Mouse (Mus musculus): ENCODE data around the gene Lrmda. TPM values are rescaled to one million over a fixed set of nuclear protein-coding genes. Genes with fewer than 3 reads are reported as not detected.

Lrmda gene
- polyA plus RNA-seq, 1 experiment from 2014 or later, result 0.23 TPM

DNA sequence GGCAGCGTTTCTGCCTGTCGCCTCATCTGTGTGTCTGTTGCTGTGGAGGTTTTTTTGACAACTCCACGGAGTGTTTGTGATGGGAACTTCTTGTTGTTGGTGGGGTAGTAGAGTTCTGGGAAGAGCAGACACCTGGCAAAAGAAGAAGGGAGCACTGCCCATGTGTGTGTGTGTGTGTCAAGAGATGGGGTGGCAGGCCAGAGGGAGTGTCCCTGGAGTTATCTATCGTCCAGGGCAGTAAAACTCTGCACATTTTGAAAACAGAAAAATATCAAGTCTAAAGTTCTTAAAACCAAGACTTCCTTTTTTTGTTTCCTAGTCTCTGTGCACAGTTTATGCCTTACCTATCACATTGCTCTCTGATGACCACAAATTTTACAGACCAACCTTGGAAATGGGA is 165.9 kb downstream of the Lrmda start:
- H3K36me3 ChIP-seq, result no peaks in the 10 kb centered on the region
- WGBS (ENCODE audit: insufficient replicate concordance), result 39% methylated on average over 4 of the region's 4 CpGs
- H3K4me1 ChIP-seq, result 0 out of 2 replicates have a peak, but pooled peaks cover 6% of the 10 kb centered on the region
- no peak overlapping the region for H3K4me3 ChIP-seq
- H3K27me3 ChIP-seq (replicated peaks), result no peaks in the 10 kb centered on the region
- H3K4me2 ChIP-seq, result no peak overlapping the region
- H3K27ac ChIP-seq, result no peak overlapping the region
- ATAC-seq, result no peak
- no peak overlapping the region for H3K9ac ChIP-seq
- no peaks in the 10 kb centered on the region for H3K9me3 ChIP-seq (replicated peaks)

GRCm38 (mm10) chr14:22190111-22190510 is 170.6 kb downstream of the Lrmda start:
- 61% methylated on average over 6 of the region's 6 CpGs for WGBS (ENCODE audit: insufficient replicate concordance)
- H3K9ac ChIP-seq, result no peak overlapping the region
- H3K27ac ChIP-seq, result no peak overlapping the region
- H3K4me1 ChIP-seq, result no peaks in the 10 kb centered on the region
- H3K9me3 ChIP-seq (replicated peaks), result no peaks in the 10 kb centered on the region
- H3K27me3 ChIP-seq (replicated peaks), result 0 out of 2 replicates have a peak, but pooled peaks cover 5% of the 10 kb centered on the region
- ATAC-seq, result no peak
- no peaks in the 10 kb centered on the region for H3K36me3 ChIP-seq
- H3K4me3 ChIP-seq, result no peak overlapping the region
- H3K4me2 ChIP-seq, result no peak overlapping the region

GRCm38 (mm10) chr14:22192185-22192584 is 172.7 kb downstream of the Lrmda start:
- no peaks in the 10 kb centered on the region for H3K4me1 ChIP-seq
- no peaks in the 10 kb centered on the region for H3K36me3 ChIP-seq
- H3K9ac ChIP-seq, result no peak overlapping the region
- H3K9me3 ChIP-seq (replicated peaks), result no peaks in the 10 kb centered on the region
- 0 out of 2 replicates have a peak, but pooled peaks cover 8% of the 10 kb centered on the region for H3K27me3 ChIP-seq (replicated peaks)
- 85% methylated on average over 9 of the region's 9 CpGs for WGBS (ENCODE audit: insufficient replicate concordance)
- no peak overlapping the region for H3K4me3 ChIP-seq
- H3K27ac ChIP-seq, result no peak overlapping the region
- ATAC-seq, result no peak
- H3K4me2 ChIP-seq, result no peak overlapping the region

GRCm38 (mm10) chr14:22198021-22198420 is 178.5 kb downstream of the Lrmda start:
- Histone ChIP-seq H3K27me3 (replicated peaks) (0 out of 2 replicates have a peak, but pooled peaks cover 8% of the 10 kb centered on the region), H3K36me3 (no peaks in the 10 kb centered on the region), H3K9ac (no peak overlapping the region), H3K4me3 (no peak overlapping the region), H3K27ac (no peak overlapping the region), H3K4me1 (no peaks in the 10 kb centered on the region), H3K4me2 (no peak overlapping the region), H3K9me3 (replicated peaks) (no peaks in the 10 kb centered on the region)
- no peak for ATAC-seq
- 65% methylated on average over 11 of the region's 11 CpGs for WGBS (ENCODE audit: insufficient replicate concordance)

GRCm38 (mm10) chr14:22198641-22199425 is 179.3 kb downstream of the Lrmda start:
- no peak overlapping the region for H3K27ac ChIP-seq
- ATAC-seq, result no peak
- no peak overlapping the region for H3K4me3 ChIP-seq
- WGBS (ENCODE audit: insufficient replicate concordance), result 70% methylated on average over 12 of the region's 12 CpGs
- no peaks in the 10 kb centered on the region for H3K4me1 ChIP-seq
- no peaks in the 10 kb centered on the region for H3K36me3 ChIP-seq
- H3K9ac ChIP-seq, result no peak overlapping the region
- H3K9me3 ChIP-seq (replicated peaks), result no peaks in the 10 kb centered on the region
- 0 out of 2 replicates have a peak, but pooled peaks cover 8% of the 10 kb centered on the region for H3K27me3 ChIP-seq (replicated peaks)
- no peak overlapping the region for H3K4me2 ChIP-seq

DNA sequence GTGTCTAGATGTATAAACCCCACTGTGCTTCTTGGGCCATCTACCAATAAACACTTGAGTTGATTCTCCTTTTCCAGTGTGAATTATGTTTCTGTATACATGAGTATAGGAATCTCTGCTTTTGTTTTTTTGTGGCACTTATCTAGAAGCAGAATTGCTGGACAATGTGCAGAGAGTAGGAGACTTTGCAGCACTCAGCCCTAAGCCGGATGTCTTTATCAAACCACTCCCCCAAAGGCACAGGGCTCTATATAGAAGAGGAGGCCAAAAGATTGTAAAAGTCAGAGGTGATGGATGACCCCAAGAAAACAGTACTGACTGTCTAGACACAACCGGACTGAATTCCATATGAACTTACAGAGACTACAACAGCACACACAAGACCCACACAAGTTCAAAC is 182.2 kb downstream of the Lrmda start:
- no peak overlapping the region for H3K9ac ChIP-seq
- no peak overlapping the region for H3K4me2 ChIP-seq
- H3K27me3 ChIP-seq (replicated peaks), result no peaks in the 10 kb centered on the region
- no peak for ATAC-seq
- H3K9me3 ChIP-seq (replicated peaks), result no peaks in the 10 kb centered on the region
- peaks cover 14% of the 10 kb centered on the region; the same call in 1 of the 2 replicates for H3K4me1 ChIP-seq
- H3K36me3 ChIP-seq, result no peaks in the 10 kb centered on the region
- WGBS (ENCODE audit: insufficient replicate concordance), result 51% methylated on average over 2 of the region's 2 CpGs
- H3K27ac ChIP-seq, result no peak overlapping the region
- H3K4me3 ChIP-seq, result no peak overlapping the region

DNA sequence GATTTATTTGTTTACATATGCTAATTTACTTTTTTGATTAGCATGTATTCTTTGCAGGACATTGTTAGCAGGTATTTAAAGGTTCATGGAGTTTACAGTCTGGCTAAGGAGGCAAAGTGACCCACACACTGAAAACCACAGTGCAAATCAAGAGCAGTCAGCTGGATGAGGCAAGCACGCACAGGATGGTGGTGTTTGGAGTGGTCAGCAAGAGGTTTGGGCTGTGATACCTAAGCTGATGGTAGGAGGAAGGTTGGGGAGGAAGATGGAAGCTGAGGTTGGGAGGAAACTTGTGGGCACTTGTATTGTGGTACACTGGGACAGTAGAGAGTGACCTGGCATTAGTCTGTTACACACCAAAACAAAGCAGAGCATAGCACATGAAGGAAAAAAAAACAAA is 191.1 kb downstream of the Lrmda start:
- peaks cover 8% of the 10 kb centered on the region; the same call in 1 of the 2 replicates for H3K4me1 ChIP-seq
- H3K27me3 ChIP-seq (replicated peaks), result peaks cover 4% of the 10 kb centered on the region
- ATAC-seq, result no peak
- H3K4me3 ChIP-seq, result no peak overlapping the region
- no peaks in the 10 kb centered on the region for H3K36me3 ChIP-seq
- H3K4me2 ChIP-seq, result no peak overlapping the region
- 64% methylated on average over 1 of the region's 1 CpGs for WGBS (ENCODE audit: insufficient replicate concordance)
- no peak overlapping the region for H3K27ac ChIP-seq
- no peak overlapping the region for H3K9ac ChIP-seq
- H3K9me3 ChIP-seq (replicated peaks), result no peaks in the 10 kb centered on the region

DNA sequence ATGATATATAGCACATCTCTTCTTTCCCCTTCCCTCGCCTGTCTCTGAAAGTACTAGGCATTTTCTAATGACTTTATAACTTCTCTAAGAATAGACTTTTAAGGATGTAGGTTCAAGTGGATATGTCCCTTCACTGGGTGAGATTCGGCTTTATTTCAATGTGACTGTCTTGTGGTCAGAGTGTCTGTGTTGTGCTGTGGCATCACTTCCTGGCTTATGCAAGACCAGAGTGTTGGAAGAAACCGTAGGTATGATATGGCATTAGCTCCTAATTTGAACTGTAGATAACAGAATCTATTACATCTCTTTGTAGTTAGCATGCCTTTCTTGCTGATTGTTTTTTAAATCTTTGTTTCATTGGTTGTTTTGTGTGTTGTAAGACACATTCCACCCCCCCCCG is 198.7 kb downstream of the Lrmda start:
- Histone ChIP-seq H3K4me1 (no peaks in the 10 kb centered on the region), H3K9ac (no peak overlapping the region), H3K9me3 (replicated peaks) (no peaks in the 10 kb centered on the region), H3K4me3 (no peak overlapping the region), H3K4me2 (no peak overlapping the region), H3K36me3 (no peaks in the 10 kb centered on the region), H3K27ac (no peak overlapping the region), H3K27me3 (replicated peaks) (no peaks in the 10 kb centered on the region)
- 42% methylated on average over 4 of the region's 4 CpGs for WGBS (ENCODE audit: insufficient replicate concordance)
- ATAC-seq, result no peak

DNA sequence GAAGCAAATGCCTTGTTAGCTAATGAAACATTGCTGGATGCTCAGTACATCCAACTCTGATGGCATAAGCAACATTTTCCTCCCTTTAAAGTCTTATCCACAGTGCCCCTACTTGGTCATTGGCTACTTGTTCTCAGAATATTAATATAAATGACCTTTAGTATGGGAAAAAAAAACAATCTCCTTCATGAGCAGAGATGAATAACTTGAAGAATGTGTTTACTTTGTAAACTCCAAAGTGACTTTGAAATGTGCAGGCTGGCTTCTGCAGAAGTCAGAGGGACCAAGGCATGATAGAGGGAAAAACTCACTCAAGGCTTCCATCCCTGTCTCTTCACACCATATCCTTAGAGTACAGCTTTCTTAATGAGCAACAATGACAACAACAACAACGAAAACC is 202.5 kb downstream of the Lrmda start:
- no peaks in the 10 kb centered on the region for H3K27me3 ChIP-seq (replicated peaks)
- no peak overlapping the region for H3K27ac ChIP-seq
- H3K9me3 ChIP-seq (replicated peaks), result no peaks in the 10 kb centered on the region
- H3K9ac ChIP-seq, result no peak overlapping the region
- H3K36me3 ChIP-seq, result no peaks in the 10 kb centered on the region
- WGBS (ENCODE audit: insufficient replicate concordance), result 69% methylated on average over 1 of the region's 1 CpGs
- ATAC-seq, result no peak
- peaks cover 19% of the 10 kb centered on the region for H3K4me1 ChIP-seq
- H3K4me2 ChIP-seq, result no peak overlapping the region
- H3K4me3 ChIP-seq, result no peak overlapping the region

DNA sequence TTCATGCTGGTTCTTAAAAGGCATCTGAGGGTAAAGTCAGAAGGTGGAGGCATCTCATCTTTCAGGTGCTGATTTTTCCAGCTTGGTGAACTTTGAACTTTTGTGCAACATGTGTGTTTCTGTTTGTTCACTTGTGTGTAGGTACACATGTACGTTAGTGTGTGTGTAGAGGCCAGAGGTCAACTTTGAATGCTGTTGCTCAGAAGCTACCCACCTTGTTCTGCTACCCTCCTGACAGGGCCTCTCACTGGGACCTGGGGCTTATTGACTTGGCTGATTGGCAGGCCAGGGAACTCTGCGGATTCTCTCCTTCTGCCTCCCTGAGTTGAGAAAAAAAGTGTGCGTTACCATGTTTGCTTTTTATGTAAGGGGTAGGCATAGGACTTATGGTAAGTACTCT is 203.1 kb downstream of the Lrmda start:
- Histone ChIP-seq H3K9me3 (replicated peaks) (no peaks in the 10 kb centered on the region), H3K9ac (no peak overlapping the region), H3K36me3 (no peaks in the 10 kb centered on the region), H3K4me3 (no peak overlapping the region), H3K4me1 (peaks cover 25% of the 10 kb centered on the region), H3K27ac (no peak overlapping the region), H3K27me3 (replicated peaks) (no peaks in the 10 kb centered on the region), H3K4me2 (no peak overlapping the region)
- 74% methylated on average over 3 of the region's 3 CpGs for WGBS (ENCODE audit: insufficient replicate concordance)
- ATAC-seq, result no peak

DNA sequence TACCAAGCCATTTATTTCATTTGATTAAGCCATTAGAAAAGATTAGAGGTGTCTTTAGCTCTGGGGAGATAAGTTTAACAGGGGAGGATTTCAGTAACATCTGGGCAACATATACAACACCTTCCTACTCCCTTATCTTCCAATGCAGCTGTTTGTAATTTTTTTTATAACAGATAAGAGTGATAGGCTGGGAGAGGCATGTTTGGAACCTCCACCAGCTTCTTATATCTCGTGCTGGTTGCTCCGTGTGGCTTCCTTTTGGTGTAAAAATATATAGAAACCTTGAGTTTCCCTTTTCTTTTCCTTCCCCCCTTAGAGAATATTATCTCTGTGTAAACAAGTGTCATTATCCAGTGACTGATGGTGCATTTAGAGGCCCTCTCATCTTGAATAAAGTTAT is 206.7 kb downstream of the Lrmda start:
- no peaks in the 10 kb centered on the region for H3K9me3 ChIP-seq (replicated peaks)
- no peaks in the 10 kb centered on the region for H3K27me3 ChIP-seq (replicated peaks)
- no peak overlapping the region; the same call in 1 of the 2 replicates for H3K9ac ChIP-seq
- H3K4me1 ChIP-seq, result peaks cover 37% of the 10 kb centered on the region
- WGBS (ENCODE audit: insufficient replicate concordance), result 14% methylated on average over 2 of the region's 2 CpGs
- no peak overlapping the region for H3K4me3 ChIP-seq
- peak overlapping the region; percentile 50 for H3K4me2 ChIP-seq
- H3K36me3 ChIP-seq, result no peaks in the 10 kb centered on the region
- H3K27ac ChIP-seq, result peak overlapping the region; percentile 82
- peak; percentile 96 for ATAC-seq

DNA sequence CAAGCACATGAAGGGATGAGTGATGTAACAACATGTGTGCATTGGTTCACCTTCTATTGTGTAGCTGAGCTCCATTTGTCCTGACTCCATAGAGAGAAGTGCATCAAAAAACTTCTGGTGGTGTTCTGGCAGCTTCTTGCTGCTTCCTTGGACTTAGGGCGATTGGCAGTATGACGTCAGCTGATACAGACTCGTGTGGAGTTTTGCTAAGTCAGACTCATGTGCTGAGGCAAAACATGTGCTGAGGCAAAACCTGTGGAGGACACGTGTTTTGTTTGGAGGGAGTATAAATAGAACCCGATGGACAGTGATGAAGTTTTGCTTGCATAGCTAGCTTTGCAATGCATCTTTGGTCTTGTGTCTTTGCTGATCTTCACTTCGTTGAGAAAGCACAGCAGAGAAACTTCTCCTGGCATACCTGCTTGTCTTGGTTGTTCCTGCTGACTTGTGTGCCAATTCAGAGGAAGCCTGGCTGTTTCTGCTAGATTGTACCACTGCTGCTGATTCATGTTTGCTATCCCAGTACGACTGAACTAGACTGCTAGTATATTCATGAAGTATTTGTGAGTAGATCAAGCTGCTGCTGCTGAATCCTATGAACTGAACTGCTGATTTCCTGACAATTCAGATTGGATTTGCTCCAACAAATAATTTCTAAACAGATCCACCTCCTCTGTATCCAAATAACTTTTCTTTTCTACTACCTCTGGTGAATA is 208.9 kb downstream of the Lrmda start:
- H3K4me3 ChIP-seq, result no peak overlapping the region
- no peak overlapping the region for H3K4me2 ChIP-seq
- H3K27ac ChIP-seq, result peak overlapping the region; percentile 24
- no peaks in the 10 kb centered on the region for H3K9me3 ChIP-seq (replicated peaks)
- H3K36me3 ChIP-seq, result no peaks in the 10 kb centered on the region
- ATAC-seq, result peak; percentile 61; the same call in 1 of the 2 replicates
- no peak overlapping the region for H3K9ac ChIP-seq
- peaks cover 37% of the 10 kb centered on the region for H3K4me1 ChIP-seq
- no peaks in the 10 kb centered on the region for H3K27me3 ChIP-seq (replicated peaks)
- WGBS (ENCODE audit: insufficient replicate concordance), result 62% methylated on average over 7 of the region's 7 CpGs
